Mouse (Mus musculus) forelimb bud, embryonic 11.5 days (tissue): Measurements from ENCODE around the gene Topbp1.
"Not testable (repeated sequence)": the region's sequence is repeated elsewhere in the genome, so short reads cannot be mapped to it uniquely, and the experiment has no call there.

ENCODE experiments used
- DNase-seq: peaks from one replicate; pipeline ENCODE4 v3.0.0-alpha.2; 2012; ENCODE audit warnings: low read depth, low spot score

The Topbp1 gene

GRCm38 (mm10) chr9:103348791-103349190 is 43.8 kb downstream of the Topbp1 start:
- DNase-seq: no peak

GRCm38 (mm10) chr9:103353500-103354260 is 48.7 kb downstream of the Topbp1 start:
- DNase-seq: not testable (repeated sequence)

- DNase-seq: no peak
Measured at GRCm38 (mm10) chr9:103357893-103358292, 52.9 kb downstream of the Topbp1 start.

GRCm38 (mm10) chr9:103358545-103358944 is 53.5 kb downstream of the Topbp1 start:
- no peak for DNase-seq

GRCm38 (mm10) chr9:103360642-103361041 is 55.6 kb downstream of the Topbp1 start:
- DNase-seq: no peak

GRCm38 (mm10) chr9:103363088-103363487 is 58.1 kb downstream of the Topbp1 start:
- no peak for DNase-seq

- no peak for DNase-seq
Measured at GRCm38 (mm10) chr9:103363730-103364417, 58.9 kb downstream of the Topbp1 start.

GRCm38 (mm10) chr9:103364601-103365289 is 59.7 kb downstream of the Topbp1 start:
- peak; percentile 41 for DNase-seq

GRCm38 (mm10) chr9:103365290-103366247 is 60.6 kb downstream of the Topbp1 start, which contains the start of gene Cdv3:
TSS of gene Cdv3 (minus strand) at chr9:103365840.
- peak; percentile 100 for DNase-seq

- no peak for DNase-seq
Measured at GRCm38 (mm10) chr9:103366356-103366755, 61.3 kb downstream of the Topbp1 start.

GRCm38 (mm10) chr9:103369951-103370350 is 64.9 kb downstream of the Topbp1 start:
- DNase-seq: no peak

- no peak for DNase-seq
Measured at GRCm38 (mm10) chr9:103372271-103373010, 67.4 kb downstream of the Topbp1 start.

- DNase-seq: no peak
Measured at GRCm38 (mm10) chr9:103376346-103377320, 71.6 kb downstream of the Topbp1 start.

GRCm38 (mm10) chr9:103378686-103379085 is 73.7 kb downstream of the Topbp1 start:
- DNase-seq: no peak

- DNase-seq: no peak
Measured at GRCm38 (mm10) chr9:103379199-103379598, 74.2 kb downstream of the Topbp1 start.

GRCm38 (mm10) chr9:103380566-103380965 is 75.6 kb downstream of the Topbp1 start:
- no peak for DNase-seq

- DNase-seq: no peak
Measured at GRCm38 (mm10) chr9:103382989-103383388, 78.0 kb downstream of the Topbp1 start.

GRCm38 (mm10) chr9:103383576-103383975 is 78.6 kb downstream of the Topbp1 start:
- no peak for DNase-seq

- DNase-seq: no peak
Measured at GRCm38 (mm10) chr9:103384141-103384796, 79.3 kb downstream of the Topbp1 start.
